Mouse (Mus musculus) monocyte, adult 5-6 weeks (primary cell): ENCODE data around the gene Pabpc4. TPM values are rescaled to one million over a fixed set of nuclear protein-coding genes. Genes with fewer than 3 reads are reported as not detected.
"Not testable (repeated sequence)": the region's sequence is repeated elsewhere in the genome, so short reads cannot be mapped to it uniquely, and the experiment has no call there.

Source experiments
- ATAC-seq: fragments of 153-309, 156-312 bp; replicated peaks from 2 replicates; pipeline ENCODE4 v1.8.0; 2017; ENCODE audit warnings: mild to moderate bottlenecking; ENCODE audit not compliant: low TSS enrichment, insufficient number of reproducible peaks, severe bottlenecking, poor library complexity, low FRiP score
- total RNA-seq: library from RNA; stranded (forward); fragments of 200-1000, 200-491, 200-594 nt; gene quantifications from 3 replicates; pipeline ENCODE4 v1.2.3, GENCODE M21; 2017

Pabpc4 gene
- total RNA-seq, 1 experiment from 2014 or later: 23.4 TPM

DNA sequence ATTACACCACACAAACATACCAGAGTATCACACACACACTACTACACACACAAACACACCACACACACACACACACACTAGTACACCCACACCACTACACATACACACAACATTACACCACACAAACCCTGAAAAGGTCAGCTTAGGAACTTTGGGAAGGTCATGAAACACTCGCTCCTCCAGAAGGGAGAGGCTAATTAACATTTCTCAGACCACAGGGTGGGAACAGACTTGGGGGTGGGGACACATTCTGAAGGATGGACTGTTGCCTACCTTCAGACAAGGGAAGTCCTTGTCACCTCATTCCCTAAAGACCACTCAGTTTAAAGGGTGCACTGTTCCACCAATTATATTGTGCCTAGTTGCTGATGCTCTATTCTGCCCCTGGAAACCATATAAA is 69.8 kb downstream of the Pabpc4 start:
- ATAC-seq: not testable (repeated sequence)

DNA sequence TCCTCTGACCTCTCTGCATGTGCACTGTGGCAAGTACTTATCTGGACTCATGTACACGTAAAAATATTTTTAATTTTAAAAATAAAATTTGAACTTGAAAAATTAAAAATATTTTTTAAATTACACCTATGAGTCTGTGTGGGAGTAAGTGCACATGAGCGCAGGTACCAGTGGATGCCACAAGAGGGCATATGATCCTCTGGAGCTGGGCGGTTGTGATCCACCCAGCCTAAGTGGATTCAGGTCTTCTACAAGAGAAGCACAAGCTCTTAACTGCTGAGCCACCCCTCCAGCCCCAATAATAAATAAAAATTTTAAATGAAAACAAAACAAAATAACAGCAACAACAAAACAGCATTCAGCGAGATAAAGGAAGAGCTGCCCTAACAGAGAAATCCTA is 71.0 kb downstream of the Pabpc4 start:
- no peak for ATAC-seq

DNA sequence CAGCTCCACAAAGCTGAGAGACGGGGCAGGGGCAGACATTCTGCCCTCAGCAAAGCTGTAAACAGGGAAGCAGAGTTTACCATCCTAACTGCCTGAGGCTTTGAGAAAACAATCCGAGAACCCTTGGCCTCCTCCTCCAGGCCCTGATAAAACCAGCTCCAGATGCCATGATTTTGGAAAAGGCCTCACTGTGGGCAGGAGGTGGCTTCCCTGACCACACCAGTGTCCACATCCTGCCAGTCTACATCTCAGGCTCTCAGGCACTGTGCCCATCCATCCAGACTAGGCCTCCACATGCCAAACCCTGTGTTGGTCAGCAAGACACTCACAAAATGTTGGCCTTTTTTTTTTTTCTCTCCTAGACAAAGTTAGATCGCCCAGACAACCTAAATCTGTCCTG is 72.0 kb downstream of the Pabpc4 start:
- no peak for ATAC-seq

DNA sequence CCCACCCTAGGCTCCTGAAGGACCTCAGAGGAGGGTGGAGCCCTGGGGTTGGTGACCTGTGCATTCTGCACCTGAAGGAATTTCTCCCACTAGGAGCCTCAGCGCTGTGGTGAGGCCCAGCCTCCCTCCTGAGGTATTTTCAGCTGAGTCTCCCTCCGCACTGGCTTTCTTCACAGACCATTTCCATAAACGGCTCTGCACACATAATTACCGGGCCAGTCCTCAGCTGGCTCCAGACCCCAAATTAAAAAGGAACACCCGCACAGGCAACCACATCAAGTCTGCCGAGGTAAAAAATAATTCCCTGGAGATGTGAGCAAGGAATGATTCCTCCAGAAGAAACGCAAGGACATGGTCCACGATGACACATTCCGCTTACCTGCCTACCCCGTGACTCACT is 73.1 kb downstream of the Pabpc4 start:
- not testable (repeated sequence) for ATAC-seq

DNA sequence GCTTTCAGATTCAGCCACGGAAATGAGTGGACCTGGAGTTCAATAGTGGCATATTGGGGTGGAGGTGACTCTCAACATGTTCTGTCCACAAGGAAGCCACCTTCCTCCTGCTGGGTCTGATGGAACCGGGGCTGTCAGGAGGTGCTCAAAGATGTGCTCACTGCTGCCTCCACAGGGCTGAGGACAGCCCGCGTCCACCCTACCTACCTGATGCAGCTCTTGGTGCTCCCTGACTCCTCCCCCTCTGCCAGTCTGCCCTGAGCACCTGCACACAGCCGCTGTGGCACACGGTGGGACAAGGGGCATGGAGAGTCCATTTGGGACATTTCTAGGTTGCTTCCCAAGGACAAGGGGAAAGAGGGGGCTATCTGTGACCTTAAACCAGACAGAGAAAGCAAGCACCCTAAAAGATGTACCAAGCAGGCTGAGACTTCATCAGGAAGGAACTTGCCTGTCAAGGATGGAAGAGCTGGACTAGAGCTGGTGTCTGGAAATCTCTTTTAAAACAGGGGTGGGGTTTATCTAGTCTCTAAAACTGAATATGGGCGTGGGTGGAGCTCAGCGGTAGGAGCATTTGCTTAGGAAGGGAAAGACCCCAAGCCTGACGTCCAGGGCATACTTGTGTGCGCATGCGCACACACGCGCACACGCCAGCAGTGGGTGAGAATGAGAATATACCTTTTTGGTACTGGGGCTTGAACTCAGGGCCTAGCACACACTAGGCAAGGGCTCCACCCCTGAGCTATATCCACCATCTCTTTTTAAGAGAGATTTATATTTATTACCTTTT is 73.8 kb downstream of the Pabpc4 start:
- ATAC-seq: no peak

DNA sequence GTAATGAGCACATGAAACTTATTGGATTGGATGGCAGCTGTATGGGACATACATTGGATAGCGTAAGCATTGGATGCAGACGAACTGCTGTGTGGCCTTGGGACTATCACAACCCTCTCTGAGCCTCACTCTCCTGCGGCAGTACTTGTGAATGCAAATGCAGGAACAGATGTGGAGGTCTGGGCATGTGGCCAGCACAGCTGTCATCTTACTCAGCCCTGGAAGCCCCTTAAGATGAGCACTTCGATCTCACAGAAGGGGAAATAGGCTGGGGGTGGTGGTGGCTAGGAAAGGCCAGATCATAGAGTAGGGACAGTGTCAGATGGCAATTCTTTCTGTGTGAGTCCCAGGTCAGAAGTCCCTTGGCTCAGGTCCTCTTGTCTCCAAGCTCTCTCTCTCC is 75.5 kb downstream of the Pabpc4 start:
- no peak for ATAC-seq

DNA sequence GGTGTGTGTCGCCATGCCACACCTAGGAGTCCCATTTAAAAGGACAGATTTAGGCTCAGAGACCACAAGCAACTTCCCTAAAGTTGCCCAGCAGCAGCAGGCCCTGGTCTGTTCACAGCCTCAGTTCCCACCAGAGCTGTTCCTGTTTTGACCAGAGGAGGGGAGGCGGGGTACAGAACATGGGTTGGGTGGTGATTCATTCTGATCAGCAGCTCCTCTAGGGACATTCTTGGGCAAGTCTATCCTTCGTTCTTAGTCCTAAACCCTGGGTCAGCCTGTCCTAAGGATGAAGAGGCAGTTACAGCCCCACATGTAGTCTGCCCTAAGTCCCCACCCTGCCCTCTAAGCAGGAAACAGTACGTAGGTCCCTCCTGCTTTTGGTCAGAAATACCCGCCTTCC is 78.1 kb downstream of the Pabpc4 start:
- no peak for ATAC-seq

DNA sequence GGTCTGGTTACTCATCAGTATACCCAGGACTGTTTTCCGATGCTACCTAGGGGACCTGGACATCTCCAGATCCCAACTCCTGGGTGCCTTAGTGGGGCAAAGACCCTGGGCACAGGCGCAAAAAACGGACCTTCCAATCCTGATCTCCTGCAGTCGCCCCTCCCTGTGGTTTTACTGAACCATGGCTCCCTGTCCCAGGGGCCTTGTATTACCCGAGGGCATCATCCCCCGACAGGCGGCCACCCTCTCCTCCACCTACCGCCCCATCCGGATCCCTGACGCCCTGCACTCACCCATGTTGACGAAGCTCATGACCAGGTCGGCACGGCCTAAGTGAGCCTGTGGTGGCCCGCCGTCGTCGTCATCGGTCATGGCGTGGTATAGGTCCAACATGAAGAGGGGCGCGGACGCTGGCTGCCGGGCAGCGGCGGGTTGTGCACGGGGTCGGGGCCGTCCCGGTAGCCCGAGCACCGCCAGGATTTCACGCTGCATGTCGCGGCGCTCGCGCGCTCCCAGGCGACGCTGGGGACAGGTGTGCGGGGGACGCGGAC is 80.0 kb downstream of the Pabpc4 start:
- no peak for ATAC-seq

DNA sequence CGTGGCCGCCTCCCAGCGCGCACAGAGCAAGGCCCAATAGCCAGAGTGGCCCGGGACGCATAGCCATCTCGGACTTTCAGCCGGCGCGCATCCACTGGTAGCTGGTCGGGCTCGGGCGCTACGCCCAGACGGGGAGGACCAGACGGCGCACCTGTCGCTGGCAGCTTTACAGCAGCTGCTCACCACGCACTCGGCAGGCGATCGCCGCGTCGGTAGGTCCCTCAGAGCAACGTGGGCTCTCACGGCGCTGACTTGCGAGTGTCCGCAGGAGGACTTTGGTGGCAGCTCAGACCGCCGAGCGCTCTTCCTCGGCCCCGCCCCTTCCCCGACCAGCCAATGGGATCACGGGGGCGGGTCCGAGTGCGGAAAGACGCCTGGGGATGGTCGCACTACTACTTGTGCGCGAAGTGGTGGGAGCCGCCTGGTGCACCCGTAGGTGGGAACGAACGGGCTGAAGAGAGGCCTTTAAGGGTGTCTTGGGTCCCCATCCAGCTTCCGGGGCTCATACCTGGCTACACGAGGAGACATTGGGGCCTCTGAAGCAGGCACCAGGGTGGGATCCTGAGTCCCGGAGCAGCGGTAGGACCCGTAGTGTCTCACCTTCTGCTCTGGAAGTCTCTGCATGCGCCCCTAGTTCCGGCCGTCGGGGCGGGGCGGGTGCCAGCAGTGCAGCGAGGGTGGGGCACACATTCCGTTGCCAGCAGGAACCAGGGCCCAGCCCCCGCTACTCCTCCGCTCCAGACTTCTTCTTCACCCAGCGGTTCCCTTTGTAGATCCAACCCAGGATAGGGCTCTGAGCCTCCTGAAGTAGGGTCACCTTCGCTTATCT is 80.7 kb downstream of the Pabpc4 start, which contains the start of gene Bmp8a:
Bmp8a (minus strand) TSS at position 611 of the 829 bp plus-strand sequence.
- ATAC-seq: peak; percentile 52

DNA sequence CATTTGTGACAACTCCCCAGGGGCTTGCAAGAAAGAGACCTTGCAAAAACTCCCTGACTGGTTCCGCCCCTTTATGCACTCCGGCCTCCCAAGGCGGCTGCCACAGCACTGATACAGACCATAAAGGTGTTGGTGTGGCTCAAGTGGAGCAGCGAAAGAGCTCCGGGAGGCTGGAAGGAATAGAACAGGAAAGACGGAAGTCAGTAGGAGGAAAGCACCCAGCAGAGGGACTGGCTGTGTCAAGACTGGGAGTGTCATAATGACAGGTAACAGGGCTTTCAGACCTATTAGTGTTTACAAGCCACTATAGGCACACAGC is 81.3 kb downstream of the Pabpc4 start:
- ATAC-seq: no peak

Other genes with a start within 250 kb of the Pabpc4 start
- gene Trit1, start 245.8 kb upstream of the Pabpc4 start, total RNA-seq: 14.1 to 23.3 TPM (median 15.6 TPM) in 3 replicates
- not detected in 3 replicates for gene Bmp8b, start 157.2 kb upstream of the Pabpc4 start, total RNA-seq
- gene Oxct2b, start 146.1 kb upstream of the Pabpc4 start, total RNA-seq: not detected in 3 replicates
- 19.7 to 35.3 TPM (median 32.0 TPM) in 3 replicates for gene Ppie, start 122.4 kb upstream of the Pabpc4 start, total RNA-seq
- gene Hpcal4, start 79.1 kb upstream of the Pabpc4 start, total RNA-seq: not detected in 3 replicates
- not detected in 3 replicates for gene Nt5c1a, start 60.8 kb upstream of the Pabpc4 start, total RNA-seq
- gene Heyl, start 28.8 kb upstream of the Pabpc4 start, total RNA-seq: 0.10 TPM in 1 of 3 replicates, not detected in the others
- not detected in 3 replicates for gene Oxct2a, start 61.3 kb downstream of the Pabpc4 start, total RNA-seq
- gene Bmp8a, start 80.9 kb downstream of the Pabpc4 start, total RNA-seq: not detected in 3 replicates